Mouse (Mus musculus): ENCODE data around the gene Spa17.

- TF ChIP-seq EP300 (optimal IDR thresholded peaks at IDR 0.05) (no peak), CTCF (IDR thresholded peaks at IDR 0.05; ENCODE audit: low read depth) (no peak)
These were observed 374 bp upstream of the Spa17 start for GRCm38 (mm10) chr9:37613911-37614280.
